Mouse (Mus musculus): ENCODE results near the gene Abl1.

The Abl1 gene

GRCm38 (mm10) chr2:31690063-31690462, 1.9 kb downstream of the Abl1 start:
- DNase-seq: no peak

GRCm38 (mm10) chr2:31698209-31698608, 10.0 kb downstream of the Abl1 start:
- DNase-seq: no peak

GRCm38 (mm10) chr2:31700545-31701446, 12.6 kb downstream of the Abl1 start:
- DNase-seq: peak; percentile 39

GRCm38 (mm10) chr2:31703226-31703625, 15.1 kb downstream of the Abl1 start:
- DNase-seq: no peak

GRCm38 (mm10) chr2:31705914-31706313, 17.7 kb downstream of the Abl1 start:
- DNase-seq: no peak

- no peak for DNase-seq
These were observed 18.4 kb downstream of the Abl1 start for GRCm38 (mm10) chr2:31706531-31706930.

GRCm38 (mm10) chr2:31712716-31713115, 24.5 kb downstream of the Abl1 start:
- no peak for DNase-seq

- no peak for DNase-seq
These were observed 25.6 kb downstream of the Abl1 start for GRCm38 (mm10) chr2:31713813-31714212.

- no peak for DNase-seq
These were observed 26.6 kb downstream of the Abl1 start for GRCm38 (mm10) chr2:31714780-31715179.

GRCm38 (mm10) chr2:31715985-31716384, 27.8 kb downstream of the Abl1 start:
- DNase-seq: no peak

- DNase-seq: no peak
These were observed 31.2 kb downstream of the Abl1 start for GRCm38 (mm10) chr2:31719202-31719880.

- DNase-seq: no peak
These were observed 31.8 kb downstream of the Abl1 start for GRCm38 (mm10) chr2:31719944-31720343.

- DNase-seq: peak; percentile 44
These were observed 32.6 kb downstream of the Abl1 start for GRCm38 (mm10) chr2:31720783-31721182.

- DNase-seq: no peak
These were observed 36.7 kb downstream of the Abl1 start for GRCm38 (mm10) chr2:31724730-31725490.

- no peak for DNase-seq
These were observed 39.6 kb downstream of the Abl1 start for GRCm38 (mm10) chr2:31727576-31728277.

GRCm38 (mm10) chr2:31730640-31731039, 42.5 kb downstream of the Abl1 start:
- no peak for DNase-seq

GRCm38 (mm10) chr2:31732497-31732896, 44.3 kb downstream of the Abl1 start:
- DNase-seq: no peak

- no peak for DNase-seq
These were observed 45.4 kb downstream of the Abl1 start for GRCm38 (mm10) chr2:31733558-31733957.

GRCm38 (mm10) chr2:31739041-31739440, 50.9 kb downstream of the Abl1 start:
- no peak for DNase-seq

GRCm38 (mm10) chr2:31741728-31742127, 53.6 kb downstream of the Abl1 start:
- no peak for DNase-seq

- DNase-seq: no peak
These were observed 54.0 kb downstream of the Abl1 start for GRCm38 (mm10) chr2:31742134-31742533.

GRCm38 (mm10) chr2:31745741-31746243, 57.6 kb downstream of the Abl1 start:
- no peak for DNase-seq
